Mouse (Mus musculus) megakaryocyte, embryonic 14.5 days (primary cell): ENCODE measurements around the gene Sertad4. TPM values are rescaled to one million over a fixed set of nuclear protein-coding genes. Genes with fewer than 3 reads are reported as not detected.

Source experiments
- H3K27me3 ChIP-seq: replicated peaks from 2 replicates; pipeline ENCODE3; 2012; ENCODE audit warnings: inconsistent platforms
- H3K36me3 ChIP-seq: replicated peaks from 2 replicates; pipeline ENCODE3; 2012; ENCODE audit warnings: low read length, inconsistent platforms, mixed read lengths
- H3K4me1 ChIP-seq: 2 replicates; pipeline ENCODE4 v1.6.1; 2012; ENCODE audit warnings: inconsistent platforms
- H3K4me3 ChIP-seq: replicated peaks from 2 replicates; pipeline ENCODE3; 2012; ENCODE audit warnings: moderate library complexity, mild to moderate bottlenecking, inconsistent platforms
- H3K9me3 ChIP-seq: 2 replicates; pipeline ENCODE4 v1.6.1; 2012; ENCODE audit warnings: inconsistent platforms
- FLI1 ChIP-seq: IDR thresholded peaks from 2 replicates; pipeline ENCODE4 v1.6.1; 2012; ENCODE audit warnings: low read length, inconsistent platforms, mixed read lengths
- GATA1 ChIP-seq: IDR thresholded peaks from 3 replicates; pipeline ENCODE4 v1.6.1; 2012; ENCODE audit warnings: mixed read lengths, low read length, inconsistent platforms, borderline replicate concordance
- polyA plus RNA-seq: library from polyadenylated mRNA; stranded (reverse); fragments of >175 nt; gene quantifications from 2 replicates; pipeline ENCODE4 v1.2.3, GENCODE M21; 2012; ENCODE audit warnings: low replicate concordance; ENCODE audit not compliant: insufficient read depth

The Sertad4 gene
- polyA plus RNA-seq, 1 experiment: not detected

GRCm38 (mm10) chr1:192852047-192852446, 3.5 kb downstream of the Sertad4 start:
- H3K9me3 ChIP-seq: peaks cover 8% of the 10 kb centered on the region
- TF ChIP-seq GATA1 (no peak), FLI1 (no peak)
- no peak overlapping the region for H3K4me3 ChIP-seq
- no peaks in the 10 kb centered on the region for H3K4me1 ChIP-seq
- peaks cover 90% of the 10 kb centered on the region for H3K27me3 ChIP-seq
- no peaks in the 10 kb centered on the region for H3K36me3 ChIP-seq

- peaks cover 90% of the 10 kb centered on the region for H3K27me3 ChIP-seq
- no peak overlapping the region for H3K4me3 ChIP-seq
- H3K36me3 ChIP-seq: no peaks in the 10 kb centered on the region
- H3K4me1 ChIP-seq: no peaks in the 10 kb centered on the region
- TF ChIP-seq FLI1 (no peak), GATA1 (no peak)
- peaks cover 8% of the 10 kb centered on the region for H3K9me3 ChIP-seq
Observed at GRCm38 (mm10) chr1:192851640-192852039, 3.9 kb downstream of the Sertad4 start.

DNA sequence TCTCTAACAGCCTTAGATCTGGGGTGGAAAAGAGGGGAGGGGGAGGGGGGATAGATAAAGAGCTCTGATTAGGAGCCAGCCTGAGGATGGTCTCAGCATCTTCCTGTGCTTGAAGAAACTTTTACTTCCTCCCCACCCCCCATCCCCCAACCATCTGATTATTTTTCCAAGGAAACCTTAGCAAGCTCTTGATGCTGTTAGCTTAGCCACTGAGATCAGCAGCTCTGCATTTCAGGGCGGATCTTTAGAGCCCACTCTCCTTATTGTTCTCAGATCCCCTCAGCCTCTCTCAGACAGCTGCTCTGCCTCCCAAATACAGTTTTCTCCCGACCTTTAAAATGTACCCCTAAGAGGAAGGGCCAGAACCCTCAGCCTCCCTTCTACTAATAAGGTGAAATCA, 4.4 kb downstream of the Sertad4 start:
- peaks cover 8% of the 10 kb centered on the region for H3K9me3 ChIP-seq
- TF ChIP-seq FLI1: no peak
- no peak for TF ChIP-seq GATA1
- no peaks in the 10 kb centered on the region for H3K36me3 ChIP-seq
- no peaks in the 10 kb centered on the region for H3K4me1 ChIP-seq
- no peak overlapping the region for H3K4me3 ChIP-seq
- peaks cover 86% of the 10 kb centered on the region for H3K27me3 ChIP-seq

DNA sequence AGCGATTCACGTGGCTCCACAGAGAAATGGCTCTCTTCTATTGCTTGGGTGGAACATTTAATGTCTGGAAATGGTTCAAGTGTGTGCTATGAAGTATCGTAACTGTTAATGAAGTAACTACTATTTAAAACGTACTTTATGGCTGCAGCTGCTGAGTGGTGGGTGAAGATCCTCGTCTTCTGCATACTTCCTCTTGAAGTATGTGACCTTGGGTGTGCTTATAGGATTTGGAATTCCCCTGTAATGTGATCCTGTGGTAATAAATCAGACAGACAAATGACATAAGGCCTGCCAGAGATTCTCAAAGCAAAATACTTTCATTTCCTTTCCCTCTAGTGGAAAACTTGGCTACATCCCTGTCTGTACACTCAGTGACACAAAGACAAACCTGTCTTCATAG, 5.9 kb downstream of the Sertad4 start:
- peaks cover 8% of the 10 kb centered on the region for H3K9me3 ChIP-seq
- TF ChIP-seq FLI1: no peak
- no peak for TF ChIP-seq GATA1

GRCm38 (mm10) chr1:192847254-192847653, 8.3 kb downstream of the Sertad4 start:
- Histone ChIP-seq H3K9me3 (peaks cover 8% of the 10 kb centered on the region), H3K27me3 (peaks cover 64% of the 10 kb centered on the region), H3K4me1 (peaks cover 6% of the 10 kb centered on the region; the same call in 1 of the 2 replicates), H3K36me3 (no peaks in the 10 kb centered on the region), H3K4me3 (no peak overlapping the region)
- TF ChIP-seq FLI1 (no peak), GATA1 (no peak)

More for the DNA sequence above, 5.9 kb downstream of the Sertad4 start:
- H3K36me3 ChIP-seq: no peaks in the 10 kb centered on the region
- no peaks in the 10 kb centered on the region for H3K4me1 ChIP-seq
- no peak overlapping the region for H3K4me3 ChIP-seq
- peaks cover 77% of the 10 kb centered on the region for H3K27me3 ChIP-seq

DNA sequence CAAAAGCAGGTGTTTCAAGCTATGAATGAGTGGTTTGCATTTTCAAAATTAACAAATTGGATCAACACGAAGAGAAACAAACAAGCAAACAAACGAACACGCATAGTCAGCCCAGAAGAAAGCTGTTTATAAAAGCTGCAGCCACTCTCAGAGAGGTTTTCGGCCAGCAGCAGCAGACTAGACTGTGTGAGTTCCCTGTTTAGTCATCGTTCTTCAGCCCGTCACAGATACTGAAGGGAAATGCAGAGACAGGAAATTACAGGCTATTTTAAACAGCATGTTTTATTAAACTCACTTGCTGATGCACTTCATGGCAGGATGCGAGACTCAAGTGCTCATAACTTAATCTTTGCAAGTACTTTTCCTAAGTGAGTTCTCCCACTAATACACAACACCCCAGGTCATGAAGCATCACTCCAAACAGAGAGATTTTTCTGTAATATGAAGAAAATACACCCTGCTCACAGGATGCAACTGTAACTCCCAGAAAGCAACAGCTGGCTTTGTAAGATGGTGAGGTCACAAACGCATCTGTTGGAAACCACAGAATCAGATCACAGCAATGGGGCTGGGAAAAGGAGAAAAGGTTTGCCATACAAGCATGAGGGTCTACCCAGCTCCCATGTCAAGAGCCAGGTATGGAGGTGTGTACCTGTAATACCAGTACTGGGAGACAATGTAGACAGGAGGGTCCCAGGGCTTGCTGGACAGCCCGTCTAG, 14.3 kb downstream of the Sertad4 start:
- no peak for TF ChIP-seq FLI1
- TF ChIP-seq GATA1: no peak
- H3K4me3 ChIP-seq: no peak overlapping the region
- H3K4me1 ChIP-seq: peaks cover 14% of the 10 kb centered on the region
- H3K36me3 ChIP-seq: no peaks in the 10 kb centered on the region
- peaks cover 45% of the 10 kb centered on the region for H3K27me3 ChIP-seq
- peaks cover 8% of the 10 kb centered on the region for H3K9me3 ChIP-seq

DNA sequence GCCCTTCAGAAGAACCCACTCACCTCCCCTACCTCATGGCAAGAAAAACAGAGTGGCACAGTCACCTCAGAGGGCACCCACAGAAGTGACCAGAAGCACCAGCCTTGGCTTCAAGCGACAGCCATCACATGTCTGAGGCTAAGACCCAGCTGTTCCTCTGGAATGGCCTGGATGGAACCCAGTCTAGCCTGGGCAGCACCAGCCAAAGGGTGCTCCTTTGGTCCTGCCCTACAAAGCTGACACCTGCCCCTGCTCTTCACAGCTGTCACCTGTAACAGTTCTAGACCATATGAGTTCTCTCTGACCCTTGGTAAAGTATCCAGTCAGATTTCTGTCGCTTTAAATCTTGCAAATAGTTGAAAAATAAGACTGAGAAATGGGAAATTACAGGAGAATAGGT, 14.9 kb downstream of the Sertad4 start:
- TF ChIP-seq FLI1 (no peak), GATA1 (no peak)
- Histone ChIP-seq H3K4me3 (no peak overlapping the region), H3K4me1 (peaks cover 14% of the 10 kb centered on the region), H3K9me3 (peaks cover 8% of the 10 kb centered on the region), H3K36me3 (no peaks in the 10 kb centered on the region), H3K27me3 (peaks cover 49% of the 10 kb centered on the region)

- Histone ChIP-seq H3K4me1 (peaks cover 21% of the 10 kb centered on the region; the same call in 1 of the 2 replicates), H3K27me3 (peaks cover 69% of the 10 kb centered on the region), H3K36me3 (no peaks in the 10 kb centered on the region), H3K9me3 (peaks cover 7% of the 10 kb centered on the region), H3K4me3 (no peak overlapping the region)
- TF ChIP-seq GATA1: no peak
- no peak for TF ChIP-seq FLI1
Observed at GRCm38 (mm10) chr1:192835211-192835681, 20.3 kb downstream of the Sertad4 start.

DNA sequence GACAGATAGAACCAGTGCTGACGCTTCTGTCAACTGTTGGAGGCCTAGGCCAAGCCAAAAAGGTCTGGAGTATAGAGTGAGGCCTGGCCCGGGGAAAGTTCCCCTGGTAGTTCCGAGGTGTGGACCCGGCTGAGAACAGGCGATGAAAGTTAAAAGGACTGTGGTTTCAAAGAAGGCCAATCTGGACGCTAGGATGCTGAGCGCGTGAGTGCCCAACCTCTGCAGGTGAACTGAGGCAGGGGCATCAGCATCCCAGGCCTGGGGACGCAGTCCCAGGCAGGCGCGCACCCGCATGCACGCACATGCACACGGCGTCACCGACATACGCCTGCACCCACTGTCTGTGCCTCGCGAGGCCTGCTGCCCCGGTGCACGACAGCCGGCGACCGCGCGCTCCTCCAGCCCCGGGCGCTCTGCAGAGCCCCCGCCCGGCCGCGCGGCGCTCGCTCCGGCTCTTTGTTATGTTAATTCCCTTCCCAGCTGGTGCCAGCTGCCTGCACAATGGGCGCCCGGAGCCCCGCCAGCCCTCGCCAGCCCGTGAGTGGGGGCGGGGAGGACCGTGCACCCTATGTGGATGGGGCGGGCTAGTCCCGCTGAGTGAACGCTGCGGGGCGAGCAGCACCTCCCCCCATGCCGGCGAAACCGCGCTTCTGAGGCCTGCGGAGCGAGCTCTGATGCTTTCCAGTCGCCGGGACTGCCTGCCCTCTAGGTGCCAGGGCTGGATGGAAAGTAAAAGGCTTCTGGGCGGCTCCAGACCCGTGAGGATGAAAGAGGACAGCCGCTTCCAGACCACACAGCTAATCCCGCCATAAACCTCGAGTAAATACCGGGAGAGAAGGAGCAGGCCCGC, 21.0 kb downstream of the Sertad4 start:
- Histone ChIP-seq H3K4me1 (peaks cover 21% of the 10 kb centered on the region; the same call in 1 of the 2 replicates), H3K36me3 (no peaks in the 10 kb centered on the region), H3K9me3 (0 out of 2 replicates have a peak, but pooled peaks cover under 1% of the 10 kb centered on the region), H3K4me3 (peak overlapping the region; percentile 85), H3K27me3 (peaks cover 66% of the 10 kb centered on the region)
- TF ChIP-seq GATA1 (no peak), FLI1 (no peak)
